16 mouse cellular contexts compared by ENCODE assay signal in genomic region chr3:35095221-35095620, GRCm38 (mm10).
"Had no signal": no experiment of that assay in that cellular context is flagged by ENCODE, and none has a peak within 500 bp of the region (broad histone marks: within the 10 kb centered on the region; RNA-seq: fewer than 3 reads in every experiment).

No protein-coding gene starts in this region.

- H3K9me3 ChIP-seq: neural tube, embryonic 13.5 days; neural tube, embryonic 15.5 days; stomach, embryonic 15.5 days had no signal

- H3K27ac ChIP-seq: neural tube, embryonic 13.5 days; neural tube, embryonic 15.5 days; stomach, embryonic 15.5 days; stomach, postnatal 0 days had no signal

- H3K4me1 ChIP-seq: stomach, embryonic 15.5 days had no signal

- DNase-seq: retina, postnatal 1 day; right cerebral cortex, adult 18-20 months; right cerebral cortex, postnatal 14 days; right cerebral cortex, postnatal 25 days; right cerebral cortex, postnatal 4 days; spleen, adult 18-20 months; thymus, adult 18-20 months; thymus, adult 2 months; thymus, postnatal 14 days; thymus, postnatal 25 days; thymus, postnatal 36 days; thymus, postnatal 4 days had no signal

- H3K4me3 ChIP-seq: neural tube, embryonic 13.5 days; neural tube, embryonic 15.5 days; stomach, embryonic 15.5 days had no signal

- H3K9ac ChIP-seq: neural tube, embryonic 13.5 days; neural tube, embryonic 15.5 days; stomach, embryonic 15.5 days had no signal

- H3K27me3 ChIP-seq: neural tube, embryonic 15.5 days; stomach, embryonic 15.5 days had no signal

- H3K4me2 ChIP-seq: neural tube, embryonic 13.5 days; neural tube, embryonic 15.5 days; stomach, embryonic 15.5 days had no signal

- H3K36me3 ChIP-seq: neural tube, embryonic 13.5 days; neural tube, embryonic 15.5 days; stomach, embryonic 15.5 days had no signal
